Mouse (Mus musculus): ENCODE measurements at regions not wholly inside any gene's neighbourhood (a gene's known extent, or its start where the extent isn't known, plus 50 kb on each side); places are given as distances from the start of the nearest gene placed in this dataset.

- H3K79me2 ChIP-seq (ENCODE audit: control insufficient read depth, insufficient read depth, low read length, poor library complexity): no peaks in the 10 kb centered on the region
- H3K27ac ChIP-seq (ENCODE audit: control insufficient read depth, low read depth, low read length): no peak overlapping the region
- no peaks in the 10 kb centered on the region for H3K36me3 ChIP-seq (ENCODE audit: control insufficient read depth in 1 of 2, insufficient read depth in 2 of 2, low read length in 2 of 2)
- no peaks in the 10 kb centered on the region for H3K4me1 ChIP-seq (ENCODE audit: control insufficient read depth in 1 of 2, insufficient read depth in 2 of 2, low read length in 2 of 2)
- no peaks in the 10 kb centered on the region for H3K27me3 ChIP-seq (ENCODE audit: control insufficient read depth in 1 of 2, insufficient read depth in 2 of 2, low read length in 2 of 2)
- no peak for TF ChIP-seq MAX (IDR thresholded peaks at IDR 0.05; ENCODE audit: low read length)
- no peak for TF ChIP-seq SMC3 (IDR thresholded peaks at IDR 0.05; ENCODE audit: low read depth, low read length)
- TF ChIP-seq ELF1 (IDR thresholded peaks at IDR 0.05; ENCODE audit: low read depth, low read length): no peak
- no peak for TF ChIP-seq CHD2 (IDR thresholded peaks at IDR 0.05; ENCODE audit: low read length)
- no peak for TF ChIP-seq KAT2A (conservative IDR thresholded peaks at IDR 0.05; ENCODE audit: low read depth, low read length)
- TF ChIP-seq ZNF384 (IDR thresholded peaks at IDR 0.05; ENCODE audit: low read depth, low read length): no peak
- no peak for TF ChIP-seq MYC (IDR thresholded peaks at IDR 0.05; ENCODE audit: low read depth, low read length)
- no peak for TF ChIP-seq MAZ (IDR thresholded peaks at IDR 0.05; ENCODE audit: low read depth, low read length)
- TF ChIP-seq TCF12 (IDR thresholded peaks at IDR 0.05; ENCODE audit: low read depth, low read length): no peak
- no peak for TF ChIP-seq UBTF (IDR thresholded peaks at IDR 0.05; ENCODE audit: borderline replicate concordance, insufficient read depth, low read depth, low read length)
- no peak for TF ChIP-seq GABPA (IDR thresholded peaks at IDR 0.05; ENCODE audit: low read depth, low read length)
- TF ChIP-seq ETS1 (IDR thresholded peaks at IDR 0.05; ENCODE audit: low read depth, low read length): no peak
- no peak for TF ChIP-seq POLR2AphosphoS5 (IDR thresholded peaks at IDR 0.05; ENCODE audit: borderline replicate concordance, low read depth, low read length)
- TF ChIP-seq ZC3H11A (IDR thresholded peaks at IDR 0.05; ENCODE audit: low read depth, low read length): no peak
- no peak for TF ChIP-seq CHD1 (IDR thresholded peaks at IDR 0.05; ENCODE audit: low read depth, low read length)
- no peak for TF ChIP-seq NELFE (IDR thresholded peaks at IDR 0.05; ENCODE audit: low read depth, low read length)
- H3K4me3 ChIP-seq (ENCODE audit: control insufficient read depth in 1 of 2, insufficient read depth in 1 of 2, low read depth in 2 of 2, low read length in 2 of 2): no peak overlapping the region
- H3K9ac ChIP-seq (ENCODE audit: control insufficient read depth, low read depth, low read length, poor library complexity, severe bottlenecking): no peak overlapping the region
- no peak for DNase-seq (ENCODE audit: low read depth, low spot score)
- H3K9me3 ChIP-seq (replicated peaks; ENCODE audit: insufficient read depth, low read length): no peaks in the 10 kb centered on the region
These were observed 182.5 kb downstream of the Hhipl2 start for GRCm38 (mm10) chr1:183600466-183600865.

- Histone ChIP-seq H3K27me3 (ENCODE audit: control insufficient read depth in 1 of 2, insufficient read depth in 2 of 2, low read length in 2 of 2) (no peaks in the 10 kb centered on the region), H3K4me3 (ENCODE audit: control insufficient read depth in 1 of 2, insufficient read depth in 1 of 2, low read depth in 2 of 2, low read length in 2 of 2) (no peak overlapping the region), H3K36me3 (ENCODE audit: control insufficient read depth in 1 of 2, insufficient read depth in 2 of 2, low read length in 2 of 2) (no peaks in the 10 kb centered on the region), H3K9ac (ENCODE audit: control insufficient read depth, low read depth, low read length, poor library complexity, severe bottlenecking) (no peak overlapping the region), H3K27ac (ENCODE audit: control insufficient read depth, low read depth, low read length) (no peak overlapping the region), H3K79me2 (ENCODE audit: control insufficient read depth, insufficient read depth, low read length, poor library complexity) (no peaks in the 10 kb centered on the region), H3K9me3 (replicated peaks; ENCODE audit: insufficient read depth, low read length) (no peaks in the 10 kb centered on the region; the same call in 1 of the 2 replicates), H3K4me1 (ENCODE audit: control insufficient read depth in 1 of 2, insufficient read depth in 2 of 2, low read length in 2 of 2) (no peaks in the 10 kb centered on the region)
- DNase-seq (ENCODE audit: low read depth, low spot score): no peak
- no peak for TF ChIP-seq RAD21 (IDR thresholded peaks at IDR 0.05; ENCODE audit: low read depth, low read length)
- TF ChIP-seq UBTF (IDR thresholded peaks at IDR 0.05; ENCODE audit: borderline replicate concordance, insufficient read depth, low read depth, low read length): no peak
- no peak for TF ChIP-seq MAZ (IDR thresholded peaks at IDR 0.05; ENCODE audit: low read depth, low read length)
- no peak for TF ChIP-seq CHD2 (IDR thresholded peaks at IDR 0.05; ENCODE audit: low read length)
These were observed 194.1 kb downstream of the Hhipl2 start for GRCm38 (mm10) chr1:183611966-183612694.

Measured in MEL (cell line).